Mouse (Mus musculus): ENCODE results near the gene Ssbp1.

Gene Ssbp1

DNA sequence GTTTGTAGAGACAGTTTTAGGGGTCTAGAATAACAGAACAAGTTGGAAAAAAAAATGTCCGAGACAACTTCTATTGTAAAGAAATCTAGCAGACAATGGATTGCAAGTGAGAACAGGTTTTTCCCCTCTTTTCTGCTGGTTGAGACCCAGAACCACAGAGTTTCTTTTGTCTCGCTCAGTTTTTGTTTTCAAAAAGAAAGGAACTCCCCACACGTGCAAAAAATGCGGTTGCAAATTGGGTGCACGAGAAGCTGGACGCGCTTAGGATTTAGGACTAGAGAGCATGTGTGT lies 513 bp downstream of the Ssbp1 start:
- DNase-seq, result no peak

DNA sequence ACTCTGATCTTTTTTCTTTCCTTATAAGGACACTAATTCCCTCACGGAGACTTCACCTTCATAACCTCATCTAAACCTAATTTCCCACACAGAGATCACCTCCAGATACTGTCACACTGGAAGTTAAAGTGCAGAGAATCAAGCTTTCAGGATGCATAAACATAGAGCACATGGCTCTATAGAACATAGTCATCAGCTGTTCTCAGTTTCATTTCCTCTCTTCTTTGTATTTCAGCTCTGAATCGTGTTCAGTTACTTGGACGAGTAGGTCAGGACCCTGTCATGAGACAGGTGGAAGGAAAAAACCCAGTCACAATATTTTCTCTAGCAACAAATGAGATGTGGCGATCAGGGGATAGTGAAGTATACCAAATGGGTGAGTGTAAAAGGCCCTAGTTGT lies 5.0 kb downstream of the Ssbp1 start:
- no peak for DNase-seq

DNA sequence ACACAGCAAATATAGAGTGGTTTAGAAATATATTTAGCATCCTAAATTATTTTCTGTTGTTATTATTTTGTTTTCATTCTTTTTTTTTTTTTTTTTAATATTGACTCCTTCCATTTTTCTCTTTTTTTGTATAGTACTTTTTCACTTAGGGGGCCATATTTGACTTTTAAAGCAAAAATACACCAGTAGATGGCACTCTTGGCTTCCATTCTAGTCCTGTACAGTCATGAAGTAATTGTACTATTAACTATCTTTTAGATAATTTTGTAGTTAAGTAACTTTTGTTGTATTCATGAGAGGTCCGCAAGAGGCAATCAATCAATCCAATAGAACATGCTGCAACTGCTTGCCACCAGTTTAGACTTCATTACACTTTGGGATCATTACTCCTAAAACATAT lies 8.6 kb downstream of the Ssbp1 start:
- DNase-seq, result no peak

DNA sequence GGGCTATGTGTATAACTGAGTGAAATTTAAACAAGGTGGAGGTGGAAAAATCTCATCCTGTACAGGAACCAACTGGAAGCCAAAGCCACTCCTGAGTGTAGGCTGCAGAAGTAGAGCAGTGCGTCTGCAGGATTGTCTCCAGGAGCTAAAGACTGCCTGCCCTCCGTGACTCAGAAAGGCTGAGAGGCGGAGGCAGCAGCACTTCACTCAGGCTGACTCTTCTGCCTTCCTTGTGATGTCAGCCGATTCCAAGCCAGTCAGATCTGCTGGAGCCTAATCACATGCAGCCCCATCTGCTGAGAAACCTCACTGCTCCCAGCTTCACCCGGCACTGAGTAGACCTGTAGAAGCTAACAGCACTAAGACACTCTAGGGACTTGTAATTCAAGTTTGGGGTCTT lies 11.2 kb downstream of the Ssbp1 start:
- DNase-seq, result no peak

DNA sequence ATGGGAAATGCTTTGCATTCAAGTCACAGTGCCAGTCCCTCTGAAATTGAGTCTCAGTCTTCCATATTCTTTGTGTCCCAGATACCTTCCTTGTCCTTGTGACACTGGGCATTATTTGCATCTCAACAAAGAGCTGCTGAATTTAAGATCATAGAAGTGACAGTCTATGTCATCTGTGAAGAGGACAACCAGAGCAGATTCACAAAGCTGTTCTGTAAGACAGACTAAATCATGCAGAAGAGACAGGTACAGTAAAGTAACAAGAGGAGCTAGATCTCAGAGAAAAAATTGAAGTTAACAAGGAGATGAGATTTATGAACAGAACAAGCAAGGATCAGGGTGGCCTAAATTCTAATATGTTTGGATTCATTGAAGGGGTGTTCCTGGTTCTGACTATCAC lies 19.8 kb downstream of the Ssbp1 start, which contains the start of gene Tas2r137:
TSS of gene Tas2r137 (plus strand) at position 301 of the 400 bp plus-strand sequence.
- no peak for DNase-seq

DNA sequence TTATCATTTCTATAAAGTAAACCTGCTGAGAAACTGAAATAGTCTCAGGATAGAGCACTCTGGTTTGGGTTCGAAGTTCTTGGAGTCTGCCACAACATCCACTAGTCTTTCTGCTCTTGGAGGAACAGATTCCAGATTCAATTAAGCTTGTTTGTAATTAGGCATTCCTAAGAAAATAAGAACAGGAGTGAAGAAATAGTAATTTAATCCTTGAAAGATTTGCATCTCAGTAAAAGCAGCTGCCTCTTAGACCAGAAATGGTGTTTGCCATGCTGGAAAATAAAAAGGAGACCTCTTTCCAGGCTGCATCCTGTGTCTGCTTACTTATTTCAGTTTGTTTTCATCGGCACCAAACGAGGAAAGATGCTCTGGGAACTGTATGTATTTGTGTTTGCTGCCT lies 22.1 kb downstream of the Ssbp1 start, which contains the start of gene Tas2r108:
TSS of gene Tas2r108 (plus strand) at position 301 of the 400 bp plus-strand sequence.
- no peak for DNase-seq

DNA sequence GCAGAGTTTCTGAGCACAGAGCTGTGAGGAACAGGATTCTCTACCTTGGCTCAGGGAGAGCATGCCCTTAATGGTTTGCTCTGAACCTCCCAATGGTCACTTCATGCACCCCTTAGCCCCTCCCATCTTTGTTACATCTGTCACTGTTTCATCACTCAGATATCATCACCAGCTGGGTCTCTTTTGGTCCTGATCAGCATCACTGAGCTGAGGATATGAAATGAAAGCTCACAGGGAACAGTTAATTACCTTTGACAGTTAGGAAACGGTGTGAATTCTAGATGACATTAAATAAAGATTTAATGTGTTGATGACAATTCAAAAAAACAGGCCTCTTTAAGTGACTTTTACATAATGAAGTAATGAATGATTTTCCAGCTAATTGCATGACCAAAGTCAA lies 48.3 kb downstream of the Ssbp1 start, which contains the start of gene Prss37:
TSS of gene Prss37 (minus strand) at position 101 of the 400 bp plus-strand sequence.
- DNase-seq, result no peak

All from cerebellum, adult 8-10 months (tissue).